Mouse (Mus musculus): Measurements from ENCODE around the gene Sppl2b.
"Not testable (repeated sequence)": the region's sequence is repeated elsewhere in the genome, so short reads cannot be mapped to it uniquely, and the experiment has no call there.

DNA sequence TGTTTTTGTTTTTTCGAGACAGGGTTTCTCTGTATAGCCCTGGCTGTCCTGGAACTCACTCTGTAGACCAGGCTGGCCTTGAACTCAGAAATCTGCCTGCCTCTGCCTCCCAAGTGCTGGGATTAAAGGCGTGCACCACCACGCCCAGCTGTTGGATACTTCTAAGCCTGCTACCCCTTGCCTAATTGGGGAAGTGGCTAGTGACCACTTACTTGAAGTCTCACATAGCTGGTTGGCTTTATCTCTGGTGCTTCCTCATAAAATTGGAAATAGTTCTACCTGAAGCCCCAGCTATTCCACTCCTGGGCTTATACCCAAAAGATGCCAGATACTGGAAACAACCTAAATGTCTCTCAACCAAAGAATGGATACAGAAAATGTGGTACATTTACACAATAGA lies 38.8 kb upstream of the Sppl2b start:
- not testable (repeated sequence) for TF ChIP-seq POLR2A, CTCF (IDR thresholded peaks at IDR 0.05; ENCODE audit: extremely low read depth, insufficient read depth, low read length)
